Mouse (Mus musculus) right cerebral cortex, postnatal 10 days (tissue): Measurements from ENCODE around the gene Srrm4.

ENCODE experiments used
- DNase-seq, 2 experiments: peaks; one replicate each; pipeline ENCODE4 v3.0.0; 2021; ENCODE audit warnings: low spot score in 2 of 2

The Srrm4 gene

GRCm38 (mm10) chr5:116553106-116553505 lies 38.5 kb downstream of the Srrm4 start:
- no peak for DNase-seq

- no peak for DNase-seq
Observed at GRCm38 (mm10) chr5:116552584-116552983, 39.0 kb downstream of the Srrm4 start.

GRCm38 (mm10) chr5:116545746-116546145 lies 45.9 kb downstream of the Srrm4 start:
- no peak for DNase-seq

- DNase-seq, result peak in 1 of 2 experiments; percentile 25
Observed at GRCm38 (mm10) chr5:116542317-116542716, 49.3 kb downstream of the Srrm4 start.

GRCm38 (mm10) chr5:116541128-116541527 lies 50.5 kb downstream of the Srrm4 start:
- no peak for DNase-seq

GRCm38 (mm10) chr5:116539360-116539759 lies 52.3 kb downstream of the Srrm4 start:
- no peak for DNase-seq

GRCm38 (mm10) chr5:116538491-116538890 lies 53.1 kb downstream of the Srrm4 start:
- peak in 1 of 2 experiments; percentile 22 for DNase-seq

- peak; percentile 81 to 92 for DNase-seq
Observed at GRCm38 (mm10) chr5:116526324-116526723, 65.3 kb downstream of the Srrm4 start.

- peak in 1 of 2 experiments; percentile 52 for DNase-seq
Observed at GRCm38 (mm10) chr5:116525308-116525707, 66.3 kb downstream of the Srrm4 start.

- peak in 1 of 2 experiments; percentile 52 for DNase-seq
Observed at GRCm38 (mm10) chr5:116523553-116523952, 68.1 kb downstream of the Srrm4 start.

- DNase-seq, result peak in 1 of 2 experiments; percentile 56
Observed at GRCm38 (mm10) chr5:116523079-116523478, 68.5 kb downstream of the Srrm4 start.

- DNase-seq, result no peak
Observed at GRCm38 (mm10) chr5:116522273-116522672, 69.3 kb downstream of the Srrm4 start.

- DNase-seq, result no peak
Observed at GRCm38 (mm10) chr5:116518047-116518446, 73.6 kb downstream of the Srrm4 start.

- peak in 1 of 2 experiments; percentile 21 for DNase-seq
Observed at GRCm38 (mm10) chr5:116512135-116512534, 79.5 kb downstream of the Srrm4 start.

GRCm38 (mm10) chr5:116510229-116510628 lies 81.4 kb downstream of the Srrm4 start:
- peak in 1 of 2 experiments; percentile 15 for DNase-seq

GRCm38 (mm10) chr5:116501342-116501741 lies 90.3 kb downstream of the Srrm4 start:
- DNase-seq, result no peak

GRCm38 (mm10) chr5:116498880-116499640 lies 92.6 kb downstream of the Srrm4 start:
- DNase-seq, result peak; percentile 61 to 65

GRCm38 (mm10) chr5:116497866-116498265 lies 93.8 kb downstream of the Srrm4 start:
- DNase-seq, result no peak

- no peak for DNase-seq
Observed at GRCm38 (mm10) chr5:116497205-116497604, 94.4 kb downstream of the Srrm4 start.

GRCm38 (mm10) chr5:116496717-116497116 lies 94.9 kb downstream of the Srrm4 start:
- DNase-seq, result no peak

GRCm38 (mm10) chr5:116495466-116495865 lies 96.2 kb downstream of the Srrm4 start:
- no peak for DNase-seq

GRCm38 (mm10) chr5:116494377-116494776 lies 97.2 kb downstream of the Srrm4 start:
- no peak for DNase-seq

- no peak for DNase-seq
Observed at GRCm38 (mm10) chr5:116492726-116493125, 98.9 kb downstream of the Srrm4 start.
